Mouse (Mus musculus): ENCODE results near the gene Pik3r4. TPM values are rescaled to one million over a fixed set of nuclear protein-coding genes. Genes with fewer than 3 reads are reported as not detected.

The Pik3r4 gene
- polyA plus RNA-seq (2012; rRNA removed), result 17.6 and 17.7 TPM in 2 replicates

GRCm38 (mm10) chr9:105642460-105643371 lies at the start of gene Pik3r4:
TSS of gene Pik3r4 (plus strand) at chr9:105642978.

Other genes with a start within 250 kb of the Pik3r4 start
- 5.5 and 6.2 TPM in 2 replicates for gene Aste1, start 247.6 kb upstream of the Pik3r4 start, polyA plus RNA-seq (2012; rRNA removed)
- gene Nek11, start 247.5 kb upstream of the Pik3r4 start, polyA plus RNA-seq (2012; rRNA removed), result not detected in 2 replicates
- 35.1 and 52.9 TPM in 2 replicates for gene Atp2c1, start 115.7 kb upstream of the Pik3r4 start, polyA plus RNA-seq (2012; rRNA removed)
- gene Col6a6, start 185.2 kb downstream of the Pik3r4 start, polyA plus RNA-seq (2012; rRNA removed), result 0.05 TPM in 1 of 2 replicates, not detected in the other